Mouse (Mus musculus) limb, embryonic 10.5 days (tissue): ENCODE data around the gene Dctpp1. TPM values are rescaled to one million over a fixed set of nuclear protein-coding genes. Genes with fewer than 3 reads are reported as not detected.

ENCODE experiments used
- DNase-seq: peaks from one replicate; pipeline ENCODE4 v3.0.0-alpha.2; 2017; ENCODE audit warnings: low spot score
- H3K27ac ChIP-seq: fragments of 300-500 bp; sonication (generic); 2 replicates; pipeline ENCODE4 v1.5.1; 2016; ENCODE audit warnings: mild to moderate bottlenecking
- H3K27me3 ChIP-seq: fragments of 300-500 bp; sonication (generic); 2 replicates; pipeline ENCODE4 v1.6.1; 2016; ENCODE audit warnings: low read depth, mild to moderate bottlenecking; ENCODE audit not compliant: poor library complexity, severe bottlenecking
- H3K36me3 ChIP-seq: fragments of 300-500 bp; sonication (generic); 2 replicates; pipeline ENCODE4 v1.6.1; 2016; ENCODE audit warnings: mild to moderate bottlenecking, moderate library complexity
- H3K4me1 ChIP-seq: fragments of 300-500 bp; sonication (generic); 2 replicates; pipeline ENCODE4 v1.6.1; 2016
- H3K4me3 ChIP-seq: fragments of 300-500 bp; sonication (generic); 2 replicates; pipeline ENCODE4 v1.5.1; 2016; ENCODE audit warnings: mild to moderate bottlenecking, moderate library complexity
- H3K9me3 ChIP-seq: fragments of 300-500 bp; sonication (generic); replicated peaks from 2 replicates; pipeline ENCODE4 v1.6.1; 2016; ENCODE audit warnings: mild to moderate bottlenecking
- WGBS: fragments of 180-500 bp; shearing (Covaris S2); methylation state at CpG from one replicate; pipeline ENCODE4 v1.1.7; 2016; 5-methylcytosine and 5-hydroxymethylcytosine counted together
- polyA plus RNA-seq: library from polyadenylated mRNA; unstranded; fragments of >200 nt; fragmentation: Nextera tagmentation; extraction: Ambion mirVana; gene quantifications from 2 replicates; pipeline ENCODE4 v1.2.1, GENCODE M21; 2016

Gene Dctpp1
- polyA plus RNA-seq, 1 experiment from 2014 or later, result 340 TPM

- Histone ChIP-seq H3K36me3 (peaks cover 74% of the 10 kb centered on the region), H3K27ac (peak overlapping the region; percentile 100), H3K4me3 (peak overlapping the region; percentile 97), H3K27me3 (no peaks in the 10 kb centered on the region), H3K4me1 (peaks cover 29% of the 10 kb centered on the region), H3K9me3 (peaks cover 6% of the 10 kb centered on the region; the same call in 1 of the 2 replicates)
- DNase-seq, result no peak
- 0% methylated on average over 27 of the region's 27 CpGs for WGBS
Measured at GRCm38 (mm10) chr7:127233368-127233749, 27.1 kb downstream of the Dctpp1 start.

GRCm38 (mm10) chr7:127232622-127233367, 27.7 kb downstream of the Dctpp1 start, which contains the start of the genes Zfp553 and Sept1:
TSS of gene Zfp553 (plus strand) at chr7:127233061.
TSS of gene Sept1 (minus strand) at chr7:127233130.
- Histone ChIP-seq H3K9me3 (peaks cover 6% of the 10 kb centered on the region; the same call in 1 of the 2 replicates), H3K4me3 (peak within 1 kb of the TSS; percentile 97), H3K27ac (peak within 1 kb of the TSS; percentile 100), H3K4me1 (peaks cover 29% of the 10 kb centered on the region), H3K27me3 (no peaks in the 10 kb centered on the region), H3K36me3 (peaks cover 68% of the 10 kb centered on the region)
- peak; percentile 95 for DNase-seq
- under 1% methylated on average over 62 of the region's 64 CpGs for WGBS

GRCm38 (mm10) chr7:127231826-127232621, 28.5 kb downstream of the Dctpp1 start:
- H3K4me1 ChIP-seq, result peaks cover 29% of the 10 kb centered on the region
- peak overlapping the region; percentile 100 for H3K27ac ChIP-seq
- H3K9me3 ChIP-seq, result peaks cover 6% of the 10 kb centered on the region; the same call in 1 of the 2 replicates
- H3K4me3 ChIP-seq, result peak overlapping the region; percentile 97
- H3K27me3 ChIP-seq, result no peaks in the 10 kb centered on the region
- DNase-seq, result no peak
- H3K36me3 ChIP-seq, result peaks cover 60% of the 10 kb centered on the region
- 20% methylated on average over 20 of the region's 20 CpGs for WGBS

GRCm38 (mm10) chr7:127231376-127231775, 29.1 kb downstream of the Dctpp1 start:
- DNase-seq, result no peak
- Histone ChIP-seq H3K27me3 (no peaks in the 10 kb centered on the region), H3K27ac (peak overlapping the region; percentile 100), H3K4me3 (peak overlapping the region; percentile 97), H3K36me3 (peaks cover 54% of the 10 kb centered on the region), H3K4me1 (peaks cover 29% of the 10 kb centered on the region), H3K9me3 (peaks cover 3% of the 10 kb centered on the region; the same call in 1 of the 2 replicates)
- WGBS, result 91% methylated on average over 3 of the region's 3 CpGs

- no peak overlapping the region for H3K27ac ChIP-seq
- H3K27me3 ChIP-seq, result no peaks in the 10 kb centered on the region
- 65% methylated on average over 4 of the region's 4 CpGs for WGBS
- peaks cover 22% of the 10 kb centered on the region for H3K4me1 ChIP-seq
- H3K36me3 ChIP-seq, result peaks cover 37% of the 10 kb centered on the region
- DNase-seq, result peak; percentile 59
- H3K4me3 ChIP-seq, result no peak overlapping the region
- no peaks in the 10 kb centered on the region for H3K9me3 ChIP-seq
Measured at GRCm38 (mm10) chr7:127228615-127229303, 31.8 kb downstream of the Dctpp1 start.

- 83% methylated on average over 11 of the region's 11 CpGs for WGBS
- no peak overlapping the region for H3K27ac ChIP-seq
- H3K4me1 ChIP-seq, result peaks cover 5% of the 10 kb centered on the region; the same call in 1 of the 2 replicates
- no peak for DNase-seq
- peaks cover 41% of the 10 kb centered on the region for H3K36me3 ChIP-seq
- no peak overlapping the region for H3K4me3 ChIP-seq
- no peaks in the 10 kb centered on the region for H3K9me3 ChIP-seq
- H3K27me3 ChIP-seq, result no peaks in the 10 kb centered on the region
Measured at GRCm38 (mm10) chr7:127225147-127225995, 35.1 kb downstream of the Dctpp1 start.

GRCm38 (mm10) chr7:127224616-127225015, 35.9 kb downstream of the Dctpp1 start:
- no peaks in the 10 kb centered on the region for H3K9me3 ChIP-seq
- no peak overlapping the region for H3K27ac ChIP-seq
- H3K4me1 ChIP-seq, result no peaks in the 10 kb centered on the region
- DNase-seq, result no peak
- H3K4me3 ChIP-seq, result no peak overlapping the region
- peaks cover 34% of the 10 kb centered on the region for H3K36me3 ChIP-seq
- WGBS, result 92% methylated on average over 6 of the region's 6 CpGs
- H3K27me3 ChIP-seq, result no peaks in the 10 kb centered on the region

- Histone ChIP-seq H3K9me3 (no peaks in the 10 kb centered on the region), H3K36me3 (peaks cover 26% of the 10 kb centered on the region), H3K4me1 (no peaks in the 10 kb centered on the region), H3K27me3 (no peaks in the 10 kb centered on the region), H3K27ac (no peak overlapping the region), H3K4me3 (no peak overlapping the region)
- 78% methylated on average over 6 of the region's 6 CpGs for WGBS
- no peak for DNase-seq
Measured at GRCm38 (mm10) chr7:127223515-127224478, 36.7 kb downstream of the Dctpp1 start.

- peaks cover 4% of the 10 kb centered on the region for H3K4me1 ChIP-seq
- peaks cover 23% of the 10 kb centered on the region for H3K36me3 ChIP-seq
- no peaks in the 10 kb centered on the region for H3K9me3 ChIP-seq
- H3K27me3 ChIP-seq, result no peaks in the 10 kb centered on the region
- DNase-seq, result no peak
- H3K4me3 ChIP-seq, result no peak overlapping the region
- 95% methylated on average over 3 of the region's 3 CpGs for WGBS
- H3K27ac ChIP-seq, result no peak overlapping the region
Measured at GRCm38 (mm10) chr7:127223106-127223505, 37.4 kb downstream of the Dctpp1 start.

- Histone ChIP-seq H3K4me3 (no peak overlapping the region), H3K9me3 (no peaks in the 10 kb centered on the region), H3K27me3 (no peaks in the 10 kb centered on the region), H3K4me1 (peaks cover 14% of the 10 kb centered on the region), H3K36me3 (peaks cover 19% of the 10 kb centered on the region), H3K27ac (no peak overlapping the region)
- 90% methylated on average over 6 of the region's 6 CpGs for WGBS
- DNase-seq, result no peak
Measured at GRCm38 (mm10) chr7:127220440-127220839, 40.1 kb downstream of the Dctpp1 start.

GRCm38 (mm10) chr7:127218670-127219069, 41.8 kb downstream of the Dctpp1 start:
- H3K4me1 ChIP-seq, result peaks cover 31% of the 10 kb centered on the region
- no peak overlapping the region for H3K4me3 ChIP-seq
- H3K27me3 ChIP-seq, result peaks cover 13% of the 10 kb centered on the region
- H3K36me3 ChIP-seq, result peaks cover 17% of the 10 kb centered on the region
- H3K27ac ChIP-seq, result no peak overlapping the region
- WGBS, result 93% methylated on average over 4 of the region's 4 CpGs
- H3K9me3 ChIP-seq, result no peaks in the 10 kb centered on the region
- no peak for DNase-seq
